Mouse (Mus musculus) lung, embryonic 16.5 days (tissue): ENCODE measurements at regions not wholly inside any gene's neighbourhood (a gene's known extent, or its start where the extent isn't known, plus 50 kb on each side); places are given as distances from the start of the nearest gene placed in this dataset.
"Not testable (repeated sequence)": the region's sequence is repeated elsewhere in the genome, so short reads cannot be mapped to it uniquely, and the experiment has no call there.

ENCODE experiments used
- ATAC-seq: fragments of 200-750 bp; cut with Nextera tagmentation; 2 replicates; pipeline ENCODE4 v1.8.0; 2017; ENCODE audit warnings: low read depth, mild to moderate bottlenecking, moderate library complexity
- H3K27ac ChIP-seq: fragments of 300-500 bp; sonication (generic); 2 replicates; pipeline ENCODE4 v1.5.1; 2014; ENCODE audit warnings: mild to moderate bottlenecking, control low read depth, low read length
- H3K27me3 ChIP-seq: fragments of 300-500 bp; sonication (generic); 2 replicates; pipeline ENCODE4 v1.6.1; 2014; ENCODE audit warnings: low read depth, low read length, mixed read lengths; ENCODE audit not compliant: control insufficient read depth, insufficient read depth
- H3K36me3 ChIP-seq: fragments of 300-500 bp; sonication (generic); 2 replicates; pipeline ENCODE4 v1.6.1; 2014; ENCODE audit warnings: low read length; ENCODE audit not compliant: control insufficient read depth, insufficient read depth
- H3K4me1 ChIP-seq: fragments of 300-500 bp; sonication (generic); replicated peaks from 2 replicates; pipeline ENCODE4 v1.6.1; 2014; ENCODE audit warnings: low read length, mixed read lengths; ENCODE audit not compliant: control insufficient read depth, insufficient read depth
- H3K4me2 ChIP-seq: fragments of 300-500 bp; sonication (generic); 2 replicates; pipeline ENCODE4 v1.6.1; 2014; ENCODE audit warnings: low read depth, low read length, control low read depth
- H3K4me3 ChIP-seq: fragments of 300-500 bp; sonication (generic); 2 replicates; pipeline ENCODE4 v1.5.1; 2014; ENCODE audit warnings: mild to moderate bottlenecking, low read length, control low read depth
- H3K9ac ChIP-seq: fragments of 300-500 bp; sonication (generic); 2 replicates; pipeline ENCODE4 v1.6.1; 2014; ENCODE audit warnings: low read length, control low read depth
- H3K9me3 ChIP-seq: fragments of 300-500 bp; sonication (generic); 2 replicates; pipeline ENCODE4 v1.6.1; 2016; ENCODE audit warnings: low read length; ENCODE audit not compliant: control insufficient read depth
- WGBS: fragments of 180-500 bp; shearing (Covaris S2); extraction: QIAGEN DNeasy Blood & Tissue Kit; methylation state at CpG from one replicate; pipeline ENCODE4 v1.1.7; 2014; 5-methylcytosine and 5-hydroxymethylcytosine counted together

DNA sequence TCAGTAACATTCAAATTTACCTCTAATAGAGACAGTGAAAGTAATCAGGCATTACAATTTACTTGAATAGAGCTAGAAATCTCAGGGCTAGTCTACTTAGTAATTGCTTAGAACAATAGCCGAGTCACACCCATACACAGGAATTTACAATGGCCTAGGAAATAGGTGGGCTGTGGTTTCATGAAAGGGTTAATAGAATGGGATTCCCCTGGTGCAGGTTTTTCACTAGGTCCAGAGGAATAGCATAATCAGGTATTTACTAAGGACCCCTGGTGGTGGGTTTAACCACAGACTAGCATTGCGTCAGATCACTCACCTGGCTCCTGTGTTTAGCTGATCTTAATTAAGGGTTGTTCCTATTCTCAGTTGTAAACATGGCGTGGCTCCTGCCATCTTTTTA is 290.8 kb downstream of the Cyp26b1 start:
- H3K4me1 ChIP-seq, H3K4me2 ChIP-seq, H3K4me3 ChIP-seq, ATAC-seq, H3K36me3 ChIP-seq, H3K9ac ChIP-seq, H3K27ac ChIP-seq, H3K27me3 ChIP-seq, H3K9me3 ChIP-seq: not testable (repeated sequence)
- WGBS: 81% methylated on average over 3 of the region's 3 CpGs

DNA sequence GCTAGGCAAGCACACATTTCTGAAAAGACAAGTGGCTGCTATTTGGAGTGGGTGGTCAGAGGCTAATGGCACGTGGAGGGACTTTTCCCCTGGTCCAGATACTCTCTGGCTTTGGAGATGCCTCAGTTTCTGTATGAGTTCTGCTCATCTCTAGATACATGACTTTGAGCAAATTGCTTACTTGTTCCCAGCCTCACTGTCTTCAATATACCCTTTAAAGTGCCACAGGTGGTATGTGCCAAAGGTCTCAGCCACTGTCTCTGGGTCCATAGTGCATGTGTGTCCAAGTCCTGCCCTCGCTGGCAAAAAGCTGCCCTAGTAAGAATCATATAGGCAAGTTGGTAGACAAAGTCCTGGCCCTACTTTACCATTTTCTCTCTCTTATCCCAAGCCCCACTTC is 291.5 kb downstream of the Dysf start:
- H3K4me2 ChIP-seq: no peak overlapping the region
- no peaks in the 10 kb centered on the region for H3K36me3 ChIP-seq
- H3K4me1 ChIP-seq: no peaks in the 10 kb centered on the region
- 67% methylated on average over 2 of the region's 2 CpGs for WGBS
- no peak overlapping the region for H3K27ac ChIP-seq
- H3K9ac ChIP-seq: no peak overlapping the region
- H3K27me3 ChIP-seq: no peaks in the 10 kb centered on the region
- no peak for ATAC-seq
- H3K4me3 ChIP-seq: no peak overlapping the region
- no peaks in the 10 kb centered on the region for H3K9me3 ChIP-seq

GRCm38 (mm10) chr6:84299146-84299545 is 290.8 kb downstream of the Dysf start:
- H3K4me3 ChIP-seq: no peak overlapping the region
- H3K27me3 ChIP-seq: no peaks in the 10 kb centered on the region
- no peaks in the 10 kb centered on the region for H3K9me3 ChIP-seq
- ATAC-seq: no peak
- no peak overlapping the region for H3K9ac ChIP-seq
- no peaks in the 10 kb centered on the region for H3K36me3 ChIP-seq
- H3K4me1 ChIP-seq: no peaks in the 10 kb centered on the region
- H3K27ac ChIP-seq: no peak overlapping the region
- no peak overlapping the region for H3K4me2 ChIP-seq

DNA sequence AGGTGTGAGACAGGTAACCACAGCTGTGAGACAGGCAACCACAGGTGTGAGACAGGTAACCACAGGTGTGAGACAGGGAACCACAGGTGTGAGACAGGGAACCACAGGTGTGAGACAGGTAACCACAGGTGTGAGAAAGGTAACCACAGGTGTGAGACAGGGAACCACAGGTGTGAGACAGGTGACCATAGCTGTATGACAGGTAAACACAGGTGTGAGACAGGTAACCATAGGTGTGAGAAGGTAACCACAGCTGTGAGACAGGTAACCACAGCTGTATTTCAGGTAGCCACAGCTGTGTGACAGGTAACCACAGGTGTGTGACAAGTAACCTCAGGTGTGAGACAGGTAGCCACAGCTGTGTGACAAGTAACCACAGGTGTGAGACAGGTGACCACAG is 265.5 kb downstream of the Dysf start:
- H3K9me3 ChIP-seq, H3K4me1 ChIP-seq, H3K4me3 ChIP-seq, ATAC-seq, H3K9ac ChIP-seq, H3K27me3 ChIP-seq, H3K27ac ChIP-seq, H3K4me2 ChIP-seq, H3K36me3 ChIP-seq: not testable (repeated sequence)

DNA sequence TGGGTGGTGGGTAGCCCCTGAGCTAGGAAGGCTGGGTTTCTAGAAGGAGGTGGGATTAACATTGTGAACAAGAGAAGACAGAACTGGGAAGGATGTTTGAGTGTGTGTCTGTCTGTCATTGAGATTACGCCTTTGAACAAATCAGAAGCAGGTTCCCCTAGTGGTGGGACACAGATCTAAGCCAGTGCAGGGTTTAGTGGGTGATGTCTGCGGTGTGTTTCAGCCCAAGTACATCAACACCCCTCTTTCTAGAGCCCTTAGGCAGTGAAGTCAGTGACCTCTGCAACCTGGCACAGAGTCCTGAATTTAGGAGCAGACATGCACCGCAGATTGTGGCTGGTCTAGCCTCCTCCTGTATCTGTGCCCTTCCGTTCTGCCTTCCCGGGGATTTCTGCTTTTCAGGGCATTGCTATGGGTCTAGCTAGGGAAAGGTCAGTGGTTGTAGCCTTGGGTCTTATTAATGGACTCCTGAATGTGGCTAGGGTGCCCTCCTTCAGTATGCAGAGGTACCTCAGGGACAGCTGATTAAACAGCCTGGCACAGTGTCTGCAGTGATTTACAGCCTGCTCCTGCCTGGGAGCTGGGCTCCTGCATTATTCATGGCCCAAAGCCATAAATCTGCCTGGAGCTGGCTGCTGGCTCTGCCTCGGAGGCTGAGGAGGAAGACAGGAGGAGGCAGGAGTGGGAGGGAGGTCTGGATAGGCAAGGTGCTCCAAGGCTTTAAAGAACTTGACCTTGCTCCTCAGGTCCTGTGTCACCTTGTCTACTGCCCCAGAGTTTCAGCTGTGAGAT is 264.3 kb downstream of the Dysf start:
- H3K4me3 ChIP-seq: no peak overlapping the region
- no peaks in the 10 kb centered on the region for H3K9me3 ChIP-seq
- no peaks in the 10 kb centered on the region for H3K27me3 ChIP-seq
- ATAC-seq: no peak
- no peak overlapping the region for H3K9ac ChIP-seq
- H3K4me1 ChIP-seq: peaks cover 8% of the 10 kb centered on the region
- H3K36me3 ChIP-seq: no peaks in the 10 kb centered on the region
- no peak overlapping the region for H3K27ac ChIP-seq
- 69% methylated on average over 6 of the region's 6 CpGs for WGBS
- no peak overlapping the region for H3K4me2 ChIP-seq

DNA sequence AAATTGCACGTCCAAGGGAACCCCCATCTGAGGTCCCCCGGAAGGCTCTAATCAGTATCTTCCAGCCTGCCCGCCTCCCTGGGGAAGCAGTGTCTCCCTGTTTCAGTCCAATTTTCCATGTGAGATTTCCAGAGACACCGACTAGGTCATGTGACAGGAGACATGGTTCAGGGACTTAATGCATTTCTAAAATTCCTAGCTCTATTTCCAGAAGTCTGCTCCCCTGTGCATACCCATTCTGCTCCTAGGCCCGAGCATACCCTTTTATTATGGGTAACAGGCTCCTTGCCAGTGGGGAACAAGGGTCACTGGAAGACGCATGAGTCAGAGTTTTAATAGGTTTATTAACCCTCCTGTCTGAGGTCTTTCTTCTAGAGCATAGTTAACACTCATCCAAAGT is 263.6 kb downstream of the Dysf start:
- Histone ChIP-seq H3K36me3 (no peaks in the 10 kb centered on the region), H3K9ac (no peak overlapping the region), H3K9me3 (no peaks in the 10 kb centered on the region), H3K4me2 (no peak overlapping the region), H3K4me1 (peaks cover 8% of the 10 kb centered on the region), H3K4me3 (no peak overlapping the region), H3K27ac (no peak overlapping the region), H3K27me3 (no peaks in the 10 kb centered on the region)
- 77% methylated on average over 6 of the region's 6 CpGs for whole genome bisulfite sequencing
- no peak for ATAC-seq

- Histone ChIP-seq H3K27ac (no peak overlapping the region), H3K4me2 (no peak overlapping the region), H3K27me3 (no peaks in the 10 kb centered on the region), H3K4me1 (peaks cover 8% of the 10 kb centered on the region), H3K9me3 (no peaks in the 10 kb centered on the region), H3K36me3 (no peaks in the 10 kb centered on the region), H3K9ac (no peak overlapping the region), H3K4me3 (no peak overlapping the region)
- ATAC-seq: no peak
- 87% methylated on average over 3 of the region's 3 CpGs for WGBS
Measured at GRCm38 (mm10) chr6:84271441-84271840, 263.1 kb downstream of the Dysf start.

DNA sequence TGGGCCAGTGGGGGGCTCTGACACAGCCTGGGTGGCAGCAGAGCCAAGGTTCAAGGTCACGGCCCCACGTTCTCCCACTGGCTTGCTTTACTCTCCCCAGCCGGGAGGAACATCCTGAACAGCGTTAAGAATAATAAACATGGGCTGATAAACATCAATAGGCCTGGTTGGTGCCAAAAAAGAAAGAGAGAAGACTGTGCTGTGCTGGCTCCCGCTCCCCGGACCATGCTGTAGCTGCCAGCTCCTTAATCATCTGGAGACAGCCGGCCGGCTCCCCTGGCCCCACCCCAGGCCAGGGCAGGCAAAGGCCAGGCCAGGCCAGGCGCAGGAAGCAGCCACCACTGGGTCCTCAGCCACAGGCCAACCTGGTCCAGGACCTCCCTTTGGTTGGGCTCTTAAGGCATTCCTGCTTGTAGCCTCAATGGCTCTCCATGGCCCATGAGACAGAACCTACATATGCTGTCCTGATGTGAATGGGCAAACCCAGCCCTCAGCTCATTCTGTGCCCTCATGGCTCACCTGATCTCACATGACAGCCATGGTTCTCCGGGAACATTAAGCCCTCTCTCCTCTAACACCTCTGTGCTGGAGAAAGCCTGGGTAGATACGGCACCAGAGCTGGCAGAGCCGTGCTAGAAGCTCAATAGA is 262.3 kb downstream of the Dysf start:
- Histone ChIP-seq H3K4me2 (no peak overlapping the region), H3K9ac (no peak overlapping the region), H3K4me3 (no peak overlapping the region), H3K4me1 (peaks cover 8% of the 10 kb centered on the region), H3K36me3 (no peaks in the 10 kb centered on the region), H3K27me3 (no peaks in the 10 kb centered on the region), H3K9me3 (no peaks in the 10 kb centered on the region), H3K27ac (no peak overlapping the region)
- ATAC-seq: peak; percentile 50
- WGBS: 29% methylated on average over 12 of the region's 12 CpGs

- Histone ChIP-seq H3K27me3 (no peaks in the 10 kb centered on the region), H3K36me3 (no peaks in the 10 kb centered on the region), H3K4me1 (peaks cover 8% of the 10 kb centered on the region), H3K27ac (no peak overlapping the region), H3K9me3 (no peaks in the 10 kb centered on the region), H3K4me2 (no peak overlapping the region), H3K4me3 (no peak overlapping the region), H3K9ac (no peak overlapping the region)
- WGBS: 85% methylated on average over 4 of the region's 4 CpGs
- no peak for ATAC-seq
Measured at GRCm38 (mm10) chr6:84269478-84269877, 261.1 kb downstream of the Dysf start.
